Mouse (Mus musculus): ENCODE data around the gene Olfr325. TPM values are rescaled to one million over a fixed set of nuclear protein-coding genes. Genes with fewer than 3 reads are reported as not detected.

Olfr325 gene
- not detected for polyA plus RNA-seq (2015; fragmentation: Illumina TruSeq; extraction: RNeasy Lipid Tissue Mini Kit (QIAGEN cat#74804); ENCODE audit: insufficient read depth, low replicate concordance)

DNA sequence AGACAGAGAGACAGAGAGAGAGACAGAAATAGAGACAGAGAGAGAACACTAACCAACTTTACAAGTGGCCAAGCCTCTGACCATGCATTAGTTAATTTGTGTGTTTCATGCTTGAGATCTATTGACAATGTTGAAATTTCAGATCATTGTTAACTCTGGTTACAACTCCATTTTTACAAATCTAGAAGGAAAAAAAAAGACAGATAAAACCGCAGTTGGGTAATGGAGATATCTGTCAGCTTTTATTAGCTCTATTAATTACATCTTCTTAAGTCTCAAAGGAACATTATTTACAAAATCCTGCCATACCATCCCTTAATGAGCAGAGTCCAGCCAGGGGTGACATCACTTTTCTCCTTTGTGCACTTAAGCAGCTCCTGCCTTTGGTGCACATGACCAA lies at the start of gene Olfr325:
Gene Olfr325 (plus strand): TSS at position 301 of the 400 bp plus-strand sequence.

DNA sequence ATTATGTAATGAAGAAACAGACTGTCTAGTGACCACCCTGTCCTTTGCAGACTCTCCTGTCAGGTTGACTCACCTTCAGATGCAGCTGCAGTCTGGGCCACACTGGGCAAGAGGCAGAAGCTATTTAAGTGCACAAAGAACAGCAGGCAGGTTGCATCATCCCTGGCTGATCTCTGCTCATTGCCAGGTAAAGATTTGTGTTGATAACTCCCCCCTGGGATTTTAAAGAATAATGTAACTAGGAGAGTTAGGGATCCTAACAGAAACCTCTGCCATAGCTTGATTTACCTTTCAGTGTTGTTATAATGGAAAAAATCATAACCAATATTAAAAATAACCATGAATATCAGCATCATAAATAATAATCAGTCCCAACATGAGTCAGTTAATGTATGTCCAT lies 42.8 kb upstream of the Olfr325 start, which contains the start of gene Olfr330:
Gene Olfr330 (minus strand): TSS at position 101 of the 400 bp plus-strand sequence.

DNA sequence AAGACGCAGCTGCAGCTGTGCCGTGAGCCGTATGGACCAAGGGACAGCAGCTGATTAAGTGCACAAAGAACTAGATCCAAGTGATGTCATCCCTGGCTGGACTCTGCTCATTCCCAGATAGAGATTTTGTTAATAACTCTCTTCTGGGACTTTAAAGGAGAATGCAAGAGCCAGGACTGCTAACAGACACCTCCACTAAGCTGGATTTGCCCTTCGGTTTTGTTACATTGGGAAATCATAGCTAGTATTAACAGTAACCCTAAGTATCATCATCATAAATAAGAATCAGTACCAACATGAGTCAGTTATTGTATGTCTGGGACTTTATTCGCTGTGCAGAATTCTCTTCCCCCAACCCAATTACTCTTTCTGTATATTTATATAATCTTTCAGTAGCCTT lies 31.2 kb upstream of the Olfr325 start, which contains the start of gene Olfr329-ps:
Gene Olfr329-ps (minus strand): TSS at position 101 of the 400 bp plus-strand sequence.

DNA sequence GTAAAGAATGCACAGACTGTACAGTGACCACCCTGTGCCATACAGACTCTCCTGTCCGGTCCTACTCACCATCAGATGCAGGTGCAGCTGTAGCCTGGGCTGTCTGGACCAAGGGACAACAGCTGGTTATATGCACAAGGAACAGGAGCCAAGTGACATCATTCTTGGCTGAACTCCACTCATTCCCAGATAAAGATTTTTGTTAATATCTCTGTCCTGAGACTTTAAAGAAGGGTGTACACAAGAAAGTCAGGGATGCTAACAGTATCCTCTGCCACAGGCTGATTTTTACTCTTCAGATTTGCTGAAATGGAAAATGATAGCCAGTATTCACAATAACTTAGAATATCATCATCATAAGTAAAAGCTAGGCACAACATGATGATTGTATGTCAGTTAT lies 22.0 kb upstream of the Olfr325 start, which contains the start of gene Olfr328:
Gene Olfr328 (minus strand): TSS at position 101 of the 400 bp plus-strand sequence.

DNA sequence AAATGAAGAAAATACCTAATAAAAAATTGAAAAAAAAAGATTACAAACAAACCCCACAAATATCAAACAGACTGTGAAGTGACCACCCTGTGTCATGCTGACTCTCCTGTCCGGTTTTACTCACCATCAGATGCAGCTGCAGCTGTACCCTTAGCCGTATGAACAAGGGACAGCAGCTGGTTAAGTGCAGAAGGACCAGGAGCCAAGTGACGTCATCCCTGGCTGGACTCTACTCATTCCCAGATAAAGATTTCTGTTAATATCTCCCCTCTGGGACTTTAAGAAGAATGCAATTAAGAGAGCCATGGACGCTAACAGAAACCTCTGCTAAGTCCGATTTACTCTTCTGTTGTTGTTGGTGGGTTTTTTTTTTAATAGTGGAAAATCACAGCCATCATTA lies 7.1 kb upstream of the Olfr325 start, which contains the start of gene Olfr224:
Gene Olfr224 (minus strand): TSS at position 149 of the 400 bp plus-strand sequence.

DNA sequence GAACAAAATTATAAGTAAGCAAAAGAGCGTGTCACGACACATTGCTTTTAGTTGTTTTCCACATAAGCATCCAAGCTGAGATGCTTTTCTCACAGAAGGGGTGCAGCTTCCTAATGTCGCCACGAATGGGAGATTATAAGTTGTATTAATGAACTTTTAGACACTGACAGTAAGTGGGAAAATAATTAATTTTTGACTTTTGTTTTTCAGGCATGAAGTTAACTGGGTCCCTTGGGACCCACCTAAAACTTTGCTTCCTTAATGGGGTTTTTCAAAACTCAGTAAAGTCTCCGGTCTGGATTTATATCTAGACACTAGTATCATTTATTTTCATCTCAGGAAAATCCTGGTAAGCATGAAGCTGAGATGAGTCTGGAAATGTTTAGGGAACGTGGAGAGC lies 17.3 kb downstream of the Olfr325 start, which contains the start of gene Olfr324:
Gene Olfr324 (plus strand): TSS at position 301 of the 400 bp plus-strand sequence.

DNA sequence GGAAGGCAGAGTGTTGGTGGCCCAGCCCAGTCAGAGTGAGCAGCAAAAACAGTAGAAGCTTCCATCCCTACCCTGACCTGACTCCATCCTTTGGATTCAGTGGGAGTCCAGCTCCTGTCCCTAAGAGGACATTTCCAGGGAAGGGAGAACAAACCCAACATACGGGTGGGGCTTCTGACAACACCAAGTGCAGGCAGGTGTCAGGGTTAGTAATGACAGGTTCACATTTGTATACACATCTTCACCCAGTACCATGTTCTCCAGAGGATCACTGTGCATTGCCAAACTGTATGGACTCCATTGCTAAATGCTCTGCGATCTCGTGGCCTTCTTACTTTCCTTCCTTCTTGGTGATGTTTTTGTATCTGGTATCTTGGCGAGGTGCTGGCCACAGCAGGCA lies 38.4 kb downstream of the Olfr325 start, which contains the start of gene 2210407C18Rik:
Gene 2210407C18Rik (minus strand): TSS at position 101 of the 400 bp plus-strand sequence.

DNA sequence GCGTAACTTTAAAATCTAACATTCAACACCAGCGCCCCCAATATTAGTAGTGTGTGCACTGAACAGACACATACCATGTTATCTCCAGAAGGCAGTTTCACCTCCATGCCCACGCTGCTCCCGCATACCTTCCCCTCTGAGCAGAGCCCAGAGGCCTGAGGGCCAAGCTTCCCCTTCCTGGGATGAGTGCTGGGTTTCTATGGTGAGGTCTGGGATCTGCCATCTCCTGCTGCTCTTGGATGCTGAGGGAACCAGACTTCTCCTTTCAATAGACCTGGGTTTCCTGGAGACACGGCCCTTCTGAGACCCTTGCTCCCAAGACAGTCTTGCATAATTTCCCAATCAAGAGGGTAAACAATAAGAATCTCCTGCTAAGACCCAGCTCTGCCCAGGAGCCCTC lies 52.9 kb downstream of the Olfr325 start, which contains the start of gene Olfr323:
Gene Olfr323 (minus strand): TSS at position 101 of the 400 bp plus-strand sequence.

Other genes starting within 250 kb of the Olfr325 start
- gene Zfp672, start 247.4 kb upstream of the Olfr325 start, polyA plus RNA-seq (2015; fragmentation: Illumina TruSeq; extraction: RNeasy Lipid Tissue Mini Kit (QIAGEN cat#74804); ENCODE audit: insufficient read depth, low replicate concordance) = 37.6 TPM
- gene Sh3bp5l, start 247.0 kb upstream of the Olfr325 start, polyA plus RNA-seq (2015; fragmentation: Illumina TruSeq; extraction: RNeasy Lipid Tissue Mini Kit (QIAGEN cat#74804); ENCODE audit: insufficient read depth, low replicate concordance) = 7.7 TPM
- gene Lypd8, start 198.7 kb upstream of the Olfr325 start, polyA plus RNA-seq (2015; fragmentation: Illumina TruSeq; extraction: RNeasy Lipid Tissue Mini Kit (QIAGEN cat#74804); ENCODE audit: insufficient read depth, low replicate concordance) = not detected
- not detected for gene 1810065E05Rik, start 156.6 kb upstream of the Olfr325 start, polyA plus RNA-seq (2015; fragmentation: Illumina TruSeq; extraction: RNeasy Lipid Tissue Mini Kit (QIAGEN cat#74804); ENCODE audit: insufficient read depth, low replicate concordance)
- gene Gm12253, start 145.2 kb upstream of the Olfr325 start, polyA plus RNA-seq (2015; fragmentation: Illumina TruSeq; extraction: RNeasy Lipid Tissue Mini Kit (QIAGEN cat#74804); ENCODE audit: insufficient read depth, low replicate concordance) = not detected
- gene Lypd9, start 124.8 kb upstream of the Olfr325 start, polyA plus RNA-seq (2015; fragmentation: Illumina TruSeq; extraction: RNeasy Lipid Tissue Mini Kit (QIAGEN cat#74804); ENCODE audit: insufficient read depth, low replicate concordance) = not detected
- not detected for gene Olfr30, start 115.5 kb upstream of the Olfr325 start, polyA plus RNA-seq (2015; fragmentation: Illumina TruSeq; extraction: RNeasy Lipid Tissue Mini Kit (QIAGEN cat#74804); ENCODE audit: insufficient read depth, low replicate concordance)
- gene Olfr332, start 85.2 kb upstream of the Olfr325 start, polyA plus RNA-seq (2015; fragmentation: Illumina TruSeq; extraction: RNeasy Lipid Tissue Mini Kit (QIAGEN cat#74804); ENCODE audit: insufficient read depth, low replicate concordance) = not detected
- gene Olfr331, start 75.2 kb upstream of the Olfr325 start, polyA plus RNA-seq (2015; fragmentation: Illumina TruSeq; extraction: RNeasy Lipid Tissue Mini Kit (QIAGEN cat#74804); ENCODE audit: insufficient read depth, low replicate concordance) = not detected
- gene Olfr330, start 42.9 kb upstream of the Olfr325 start, polyA plus RNA-seq (2015; fragmentation: Illumina TruSeq; extraction: RNeasy Lipid Tissue Mini Kit (QIAGEN cat#74804); ENCODE audit: insufficient read depth, low replicate concordance) = not detected
- gene Olfr329-ps, start 31.3 kb upstream of the Olfr325 start, polyA plus RNA-seq (2015; fragmentation: Illumina TruSeq; extraction: RNeasy Lipid Tissue Mini Kit (QIAGEN cat#74804); ENCODE audit: insufficient read depth, low replicate concordance) = 0.06 TPM
- gene Olfr328, start 22.1 kb upstream of the Olfr325 start, polyA plus RNA-seq (2015; fragmentation: Illumina TruSeq; extraction: RNeasy Lipid Tissue Mini Kit (QIAGEN cat#74804); ENCODE audit: insufficient read depth, low replicate concordance) = not detected
- gene Olfr224, start 7.2 kb upstream of the Olfr325 start, polyA plus RNA-seq (2015; fragmentation: Illumina TruSeq; extraction: RNeasy Lipid Tissue Mini Kit (QIAGEN cat#74804); ENCODE audit: insufficient read depth, low replicate concordance) = not detected
- gene Olfr324, start 17.4 kb downstream of the Olfr325 start, polyA plus RNA-seq (2015; fragmentation: Illumina TruSeq; extraction: RNeasy Lipid Tissue Mini Kit (QIAGEN cat#74804); ENCODE audit: insufficient read depth, low replicate concordance) = not detected
- gene 2210407C18Rik, start 38.3 kb downstream of the Olfr325 start, polyA plus RNA-seq (2015; fragmentation: Illumina TruSeq; extraction: RNeasy Lipid Tissue Mini Kit (QIAGEN cat#74804); ENCODE audit: insufficient read depth, low replicate concordance) = not detected
- gene Olfr323, start 52.8 kb downstream of the Olfr325 start, polyA plus RNA-seq (2015; fragmentation: Illumina TruSeq; extraction: RNeasy Lipid Tissue Mini Kit (QIAGEN cat#74804); ENCODE audit: insufficient read depth, low replicate concordance) = not detected
- 2.3 TPM for gene Trim58, start 62.7 kb downstream of the Olfr325 start, polyA plus RNA-seq (2015; fragmentation: Illumina TruSeq; extraction: RNeasy Lipid Tissue Mini Kit (QIAGEN cat#74804); ENCODE audit: insufficient read depth, low replicate concordance)
- not detected for gene Olfr322, start 81.1 kb downstream of the Olfr325 start, polyA plus RNA-seq (2015; fragmentation: Illumina TruSeq; extraction: RNeasy Lipid Tissue Mini Kit (QIAGEN cat#74804); ENCODE audit: insufficient read depth, low replicate concordance)
- gene Olfr320, start 103.4 kb downstream of the Olfr325 start, polyA plus RNA-seq (2015; fragmentation: Illumina TruSeq; extraction: RNeasy Lipid Tissue Mini Kit (QIAGEN cat#74804); ENCODE audit: insufficient read depth, low replicate concordance) = not detected
- gene Olfr319, start 121.4 kb downstream of the Olfr325 start, polyA plus RNA-seq (2015; fragmentation: Illumina TruSeq; extraction: RNeasy Lipid Tissue Mini Kit (QIAGEN cat#74804); ENCODE audit: insufficient read depth, low replicate concordance) = not detected
- not detected for gene Olfr318, start 146.3 kb downstream of the Olfr325 start, polyA plus RNA-seq (2015; fragmentation: Illumina TruSeq; extraction: RNeasy Lipid Tissue Mini Kit (QIAGEN cat#74804); ENCODE audit: insufficient read depth, low replicate concordance)
- not detected for gene Olfr317, start 161.5 kb downstream of the Olfr325 start, polyA plus RNA-seq (2015; fragmentation: Illumina TruSeq; extraction: RNeasy Lipid Tissue Mini Kit (QIAGEN cat#74804); ENCODE audit: insufficient read depth, low replicate concordance)
- not detected for gene Olfr316, start 175.0 kb downstream of the Olfr325 start, polyA plus RNA-seq (2015; fragmentation: Illumina TruSeq; extraction: RNeasy Lipid Tissue Mini Kit (QIAGEN cat#74804); ENCODE audit: insufficient read depth, low replicate concordance)
- gene Olfr315, start 195.5 kb downstream of the Olfr325 start, polyA plus RNA-seq (2015; fragmentation: Illumina TruSeq; extraction: RNeasy Lipid Tissue Mini Kit (QIAGEN cat#74804); ENCODE audit: insufficient read depth, low replicate concordance) = not detected
- not detected for gene Olfr314, start 205.2 kb downstream of the Olfr325 start, polyA plus RNA-seq (2015; fragmentation: Illumina TruSeq; extraction: RNeasy Lipid Tissue Mini Kit (QIAGEN cat#74804); ENCODE audit: insufficient read depth, low replicate concordance)
- gene Fam183b, start 224.2 kb downstream of the Olfr325 start, polyA plus RNA-seq (2015; fragmentation: Illumina TruSeq; extraction: RNeasy Lipid Tissue Mini Kit (QIAGEN cat#74804); ENCODE audit: insufficient read depth, low replicate concordance) = not detected
- not detected for gene Olfr313, start 237.3 kb downstream of the Olfr325 start, polyA plus RNA-seq (2015; fragmentation: Illumina TruSeq; extraction: RNeasy Lipid Tissue Mini Kit (QIAGEN cat#74804); ENCODE audit: insufficient read depth, low replicate concordance)